Mouse (Mus musculus): ENCODE results near the gene Lsm12.
"Not testable (repeated sequence)": the region's sequence is repeated elsewhere in the genome, so short reads cannot be mapped to it uniquely, and the experiment has no call there.

Lsm12 gene

GRCm38 (mm10) chr11:102184253-102184645 is 847 bp downstream of the Lsm12 start:
- no peak for DNase-seq

GRCm38 (mm10) chr11:102179836-102180235 is 5.3 kb downstream of the Lsm12 start:
- DNase-seq = no peak

GRCm38 (mm10) chr11:102168689-102169088 is 16.4 kb downstream of the Lsm12 start:
- no peak for DNase-seq

GRCm38 (mm10) chr11:102167539-102167938 is 17.6 kb downstream of the Lsm12 start:
- DNase-seq = no peak

- DNase-seq = peak; percentile 54
These were observed 18.9 kb downstream of the Lsm12 start for GRCm38 (mm10) chr11:102165971-102166722.

- DNase-seq = peak; percentile 66
These were observed 25.3 kb downstream of the Lsm12 start for GRCm38 (mm10) chr11:102159781-102160180.

GRCm38 (mm10) chr11:102158024-102158423 is 27.1 kb downstream of the Lsm12 start:
- not testable (repeated sequence) for DNase-seq

- no peak for DNase-seq
These were observed 28.4 kb downstream of the Lsm12 start for GRCm38 (mm10) chr11:102156786-102157089.

GRCm38 (mm10) chr11:102156039-102156785 is 28.9 kb downstream of the Lsm12 start, which contains the start of gene Tmem101:
Tmem101 (minus strand) TSS chr11:102156404.
- DNase-seq = peak; percentile 85

GRCm38 (mm10) chr11:102147213-102147989 is 37.7 kb downstream of the Lsm12 start:
- DNase-seq = no peak

- DNase-seq = no peak
These were observed 38.6 kb downstream of the Lsm12 start for GRCm38 (mm10) chr11:102146531-102146930.

GRCm38 (mm10) chr11:102146005-102146404 is 39.1 kb downstream of the Lsm12 start:
- DNase-seq = no peak

- no peak for DNase-seq
These were observed 39.6 kb downstream of the Lsm12 start, which contains the start of gene Nags for GRCm38 (mm10) chr11:102145471-102146001. Nags (plus strand) TSS chr11:102145513.

- no peak for DNase-seq
These were observed 40.1 kb downstream of the Lsm12 start for GRCm38 (mm10) chr11:102144957-102145470.

GRCm38 (mm10) chr11:102142355-102142754 is 42.7 kb downstream of the Lsm12 start:
- no peak for DNase-seq

- peak; percentile 47 for DNase-seq
These were observed 44.6 kb downstream of the Lsm12 start for GRCm38 (mm10) chr11:102140508-102140907.

GRCm38 (mm10) chr11:102138447-102138740 is 46.7 kb downstream of the Lsm12 start:
- DNase-seq = peak; percentile 57

GRCm38 (mm10) chr11:102137625-102138446 is 47.3 kb downstream of the Lsm12 start:
- DNase-seq = no peak

GRCm38 (mm10) chr11:102134516-102134915 is 50.6 kb downstream of the Lsm12 start:
- no peak for DNase-seq

GRCm38 (mm10) chr11:102117386-102117785 is 67.7 kb downstream of the Lsm12 start:
- DNase-seq = no peak

- DNase-seq = no peak
These were observed 68.9 kb downstream of the Lsm12 start for GRCm38 (mm10) chr11:102116241-102116640.

All from cerebellum, adult 11 months (tissue).